Mouse (Mus musculus) CH12.LX (cell line): ENCODE results near the gene Crip2. TPM values are rescaled to one million over a fixed set of nuclear protein-coding genes. Genes with fewer than 3 reads are reported as not detected.

Experiments
- DNase-seq: peaks from one replicate; pipeline ENCODE4 v3.0.0-alpha.2; 2013; ENCODE audit errors: extremely low read depth
- H3K27ac ChIP-seq: 2 replicates; pipeline ENCODE4 v1.5.1; 2012; ENCODE audit warnings: low read depth, mild to moderate bottlenecking, control low read depth, moderate library complexity; ENCODE audit not compliant: insufficient read depth
- H3K27me3 ChIP-seq: replicated peaks from 2 replicates; pipeline ENCODE3; 2012; ENCODE audit warnings: inconsistent platforms
- H3K36me3 ChIP-seq, 2 experiments: replicated peaks in 1 of 2; 2 replicates each; pipeline versions ENCODE3 to v1.6.1; 2012; ENCODE audit warnings: inconsistent platforms in 1 of 2, low read length in 1 of 2, mild to moderate bottlenecking in 1 of 2, mixed read lengths in 1 of 2, moderate library complexity in 1 of 2; ENCODE audit not compliant: control insufficient read depth in 1 of 2, insufficient read depth in 1 of 2
- H3K4me1 ChIP-seq, 2 experiments: 2 replicates each; pipeline ENCODE4 v1.6.1; 2012; ENCODE audit warnings: inconsistent platforms in 1 of 2, moderate library complexity in 1 of 2; ENCODE audit not compliant: insufficient read depth in 2 of 2, control insufficient read depth in 1 of 2
- H3K4me2 ChIP-seq: 2 replicates; pipeline ENCODE4 v1.6.1; 2012; ENCODE audit warnings: low read depth, mild to moderate bottlenecking, control low read depth; ENCODE audit not compliant: poor library complexity, insufficient read depth, severe bottlenecking
- H3K4me3 ChIP-seq, 3 experiments: fragments of 150-350 bp in 1 of 3; sonication (generic) in 1 of 3; replicated peaks in 1 of 3; 2 replicates each; pipeline versions ENCODE3 to v1.5.1; 2011 to 2012; ENCODE audit warnings: low read depth in 2 of 3, low read length in 2 of 3, mild to moderate bottlenecking in 2 of 3, moderate library complexity in 2 of 3, control low read depth in 1 of 3, improper control_type of control experiment in 1 of 3, inconsistent platforms in 1 of 3, mixed read lengths in 1 of 3; ENCODE audit not compliant: poor library complexity in 1 of 3
- H3K79me2 ChIP-seq: replicated peaks from 2 replicates; pipeline ENCODE4 v1.6.1; 2012; ENCODE audit warnings: mild to moderate bottlenecking, moderate library complexity; ENCODE audit not compliant: control insufficient read depth, poor library complexity, insufficient read depth, severe bottlenecking; ENCODE audit errors: extremely low read depth
- H3K9ac ChIP-seq: 2 replicates; pipeline ENCODE4 v1.6.1; 2012; ENCODE audit warnings: low read depth, mild to moderate bottlenecking, control low read depth, moderate library complexity; ENCODE audit not compliant: insufficient read depth
- H3K9me3 ChIP-seq: replicated peaks from 2 replicates; pipeline ENCODE3; 2012; ENCODE audit warnings: low read length, inconsistent platforms, mixed read lengths
- CHD1 ChIP-seq: IDR thresholded peaks from 2 replicates; pipeline ENCODE4 v1.6.1; 2012; ENCODE audit warnings: low read depth, low read length, improper control_type of control experiment, inconsistent platforms
- CHD2 ChIP-seq: IDR thresholded peaks from 2 replicates; pipeline ENCODE4 v1.6.1; 2011; ENCODE audit warnings: low read length, improper control_type of control experiment
- E2F4 ChIP-seq: IDR thresholded peaks from 2 replicates; pipeline ENCODE4 v1.6.1; 2011; ENCODE audit warnings: low read depth, low read length, improper control_type of control experiment; ENCODE audit not compliant: insufficient replicate concordance
- ELF1 ChIP-seq: IDR thresholded peaks from 2 replicates; pipeline ENCODE4 v1.6.1; 2014; ENCODE audit warnings: low read depth, mild to moderate bottlenecking, inconsistent platforms, low read length, improper control_type of control experiment
- EP300 ChIP-seq: IDR thresholded peaks from 2 replicates; pipeline ENCODE4 v1.6.1; 2011; ENCODE audit warnings: low read length, improper control_type of control experiment
- ETS1 ChIP-seq: conservative IDR thresholded peaks from 2 replicates; pipeline ENCODE4 v1.6.1; 2012; ENCODE audit warnings: low read depth, mild to moderate bottlenecking, inconsistent platforms, low read length, improper control_type of control experiment, moderate library complexity
- GABPA ChIP-seq: IDR thresholded peaks from 2 replicates; pipeline ENCODE4 v1.6.1; 2012; ENCODE audit warnings: low read depth, low read length, improper control_type of control experiment, inconsistent platforms; ENCODE audit not compliant: insufficient replicate concordance
- HCFC1 ChIP-seq: IDR thresholded peaks from 2 replicates; pipeline ENCODE4 v1.6.1; 2012; ENCODE audit warnings: low read depth, mild to moderate bottlenecking, inconsistent platforms, low read length, improper control_type of control experiment
- IRF4 ChIP-seq: IDR thresholded peaks from 2 replicates; pipeline ENCODE4 v1.6.1; 2014; ENCODE audit warnings: low read depth, mild to moderate bottlenecking, inconsistent platforms, low read length, improper control_type of control experiment
- JUN ChIP-seq: IDR thresholded peaks from 2 replicates; pipeline ENCODE4 v1.6.1; 2011; ENCODE audit warnings: low read depth, mild to moderate bottlenecking, low read length, improper control_type of control experiment, moderate library complexity; ENCODE audit not compliant: insufficient read depth
- JUND ChIP-seq: conservative IDR thresholded peaks from 2 replicates; pipeline ENCODE4 v1.6.1; 2011; ENCODE audit warnings: low read depth, low read length, improper control_type of control experiment
- KAT2A ChIP-seq: IDR thresholded peaks from 2 replicates; pipeline ENCODE4 v1.6.1; 2012; ENCODE audit warnings: low read length, improper control_type of control experiment, inconsistent platforms; ENCODE audit not compliant: insufficient replicate concordance
- MAZ ChIP-seq: IDR thresholded peaks from 2 replicates; pipeline ENCODE4 v1.6.1; 2012; ENCODE audit warnings: low read depth, mild to moderate bottlenecking, inconsistent platforms, low read length, improper control_type of control experiment, moderate library complexity
- MEF2A ChIP-seq: IDR thresholded peaks from 2 replicates; pipeline ENCODE4 v1.6.1; 2014; ENCODE audit warnings: low read depth, mild to moderate bottlenecking, inconsistent platforms, low read length, improper control_type of control experiment, borderline replicate concordance
- MXI1 ChIP-seq: IDR thresholded peaks from 2 replicates; pipeline ENCODE4 v1.6.1; 2011; ENCODE audit warnings: mild to moderate bottlenecking, low read depth, low read length, improper control_type of control experiment
- MYC ChIP-seq: IDR thresholded peaks from 2 replicates; pipeline ENCODE4 v1.6.1; 2011; ENCODE audit warnings: low read depth, mild to moderate bottlenecking, improper control_type of control experiment, low read length
- NELFE ChIP-seq: IDR thresholded peaks from 2 replicates; pipeline ENCODE4 v1.6.1; 2011; ENCODE audit warnings: low read depth, low read length, improper control_type of control experiment
- NRF1 ChIP-seq: IDR thresholded peaks from 2 replicates; pipeline ENCODE4 v1.6.1; 2014; ENCODE audit warnings: low read depth, mild to moderate bottlenecking, inconsistent platforms, low read length, improper control_type of control experiment, moderate library complexity
- PAX5 ChIP-seq: IDR thresholded peaks from 2 replicates; pipeline ENCODE4 v1.6.1; 2012; ENCODE audit warnings: low read length, inconsistent platforms, mixed read lengths
- RCOR1 ChIP-seq: conservative IDR thresholded peaks from 2 replicates; pipeline ENCODE4 v1.6.1; 2012; ENCODE audit warnings: low read depth, mild to moderate bottlenecking, inconsistent platforms, low read length, improper control_type of control experiment
- SIN3A ChIP-seq: IDR thresholded peaks from 2 replicates; pipeline ENCODE4 v1.6.1; 2012; ENCODE audit warnings: low read length, improper control_type of control experiment, inconsistent platforms
- SMC3 ChIP-seq: IDR thresholded peaks from 2 replicates; pipeline ENCODE4 v1.6.1; 2011; ENCODE audit warnings: low read depth, low read length, improper control_type of control experiment
- TBP ChIP-seq: conservative IDR thresholded peaks from 2 replicates; pipeline ENCODE4 v1.6.1; 2011; ENCODE audit warnings: low read depth, low read length, improper control_type of control experiment
- TCF12 ChIP-seq: IDR thresholded peaks from 2 replicates; pipeline ENCODE4 v1.6.1; 2014; ENCODE audit warnings: low read depth, mild to moderate bottlenecking, inconsistent platforms, low read length, improper control_type of control experiment
- UBTF ChIP-seq: IDR thresholded peaks from 2 replicates; pipeline ENCODE4 v1.6.1; 2012; ENCODE audit warnings: low read depth, mild to moderate bottlenecking, inconsistent platforms, low read length, improper control_type of control experiment, moderate library complexity
- USF1 ChIP-seq: IDR thresholded peaks from 2 replicates; pipeline ENCODE4 v1.6.1; 2014; ENCODE audit warnings: low read depth, mild to moderate bottlenecking, inconsistent platforms, low read length, improper control_type of control experiment
- USF2 ChIP-seq: conservative IDR thresholded peaks from 2 replicates; pipeline ENCODE4 v1.6.1; 2011; ENCODE audit warnings: low read depth, low read length, improper control_type of control experiment
- ZKSCAN1 ChIP-seq: IDR thresholded peaks from 2 replicates; pipeline ENCODE4 v1.6.1; 2012; ENCODE audit warnings: low read depth, inconsistent platforms, low read length, improper control_type of control experiment, borderline replicate concordance
- ZMIZ1 ChIP-seq: IDR thresholded peaks from 2 replicates; pipeline ENCODE4 v1.6.1; 2012; ENCODE audit warnings: low read depth, mild to moderate bottlenecking, inconsistent platforms, low read length, improper control_type of control experiment
- ZNF384 ChIP-seq: IDR thresholded peaks from 2 replicates; pipeline ENCODE4 v1.6.1; 2012; ENCODE audit warnings: low read depth, low read length, improper control_type of control experiment, inconsistent platforms
- dilution Hi-C: fragments of 300-500 bp; cut with MboI; formaldehyde crosslinking; loops from 2 replicates; pipeline ENCODE4 v1.14.3; 2020; ENCODE audit warnings: low sequenced_read_pairs; ENCODE audit not compliant: extremely low pct_unique_long_range_greater_than_20kb, extremely low pct_ligation_motif_present
- in situ Hi-C: fragments of 300-500 bp; cut with MboI; formaldehyde crosslinking; loops from 3 replicates; pipeline ENCODE4 v1.14.3; 2019; ENCODE audit warnings: low sequenced_read_pairs, low pct_ligation_motif_present, low pct_unique_long_range_greater_than_20kb, mixed read lengths
- polyA plus RNA-seq: library from polyadenylated mRNA; unstranded; fragments of >175 nt; gene quantifications from 2 replicates; pipeline ENCODE4 v1.2.1, GENCODE M21; 2012; ENCODE audit warnings: low read depth; ENCODE audit not compliant: insufficient read length
- total RNA-seq, 2 experiments: library from RNA; depleted of rRNA; stranded (reverse); fragments of 300-350 nt in 1 of 2; fragments of >200 nt in 1 of 2; gene quantifications; 2 replicates each; pipeline ENCODE4 v1.2.3; 2012 to 2014

The Crip2 gene
- total and polyA plus RNA-seq, 3 experiments, result 0.89 to 7.7 TPM; not detected in 1

DNA sequence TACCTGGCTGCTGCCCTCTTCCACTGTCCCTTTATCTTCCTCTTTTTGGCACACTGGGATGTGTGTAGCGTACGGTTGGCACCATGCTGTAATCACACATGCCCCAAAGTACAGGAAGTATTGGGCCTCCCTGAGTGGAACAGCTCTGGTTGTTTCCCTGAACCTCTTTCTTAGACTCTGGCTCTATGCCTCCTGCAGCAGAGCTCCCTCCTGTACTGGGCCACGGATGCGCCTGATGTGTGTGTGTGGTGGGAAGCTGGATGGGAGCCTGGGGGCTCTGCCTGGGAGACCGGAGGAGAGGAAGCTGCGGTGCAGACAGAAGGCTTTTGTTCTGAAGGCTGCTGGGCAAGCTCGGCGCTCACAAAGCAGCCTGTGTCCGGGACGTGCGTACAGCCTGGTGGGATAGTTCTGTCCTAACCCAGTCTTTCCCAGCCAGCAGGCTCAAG lies 23.5 kb downstream of the Crip2 start:
- Histone ChIP-seq H3K9me3 (no peaks in the 10 kb centered on the region), H3K79me2 (no peaks in the 10 kb centered on the region), H3K4me2 (no peak overlapping the region), H3K27me3 (peaks cover 7% of the 10 kb centered on the region), H3K9ac (no peak overlapping the region), H3K36me3 (peaks cover 24 to 60% of the 10 kb centered on the region in 2 experiments), H3K27ac (no peak overlapping the region), H3K4me3 (no peak overlapping the region), H3K4me1 (peaks cover 20 to 25% of the 10 kb centered on the region in 2 experiments)
- no peak for DNase-seq
- no peak for TF ChIP-seq JUND
- no peak for TF ChIP-seq USF1
- TF ChIP-seq ELF1, result no peak
- no peak for TF ChIP-seq ZKSCAN1
- no peak for TF ChIP-seq CHD1
- TF ChIP-seq MEF2A, result no peak
- no peak for TF ChIP-seq ZNF384
- TF ChIP-seq TCF12, result no peak
- no peak for TF ChIP-seq EP300
- no peak for TF ChIP-seq TBP
- no peak for TF ChIP-seq SMC3
- no peak for TF ChIP-seq CHD2
- no peak for TF ChIP-seq USF2
- dilution Hi-C loops (no loop called here), in situ Hi-C loops (no loop called here)

DNA sequence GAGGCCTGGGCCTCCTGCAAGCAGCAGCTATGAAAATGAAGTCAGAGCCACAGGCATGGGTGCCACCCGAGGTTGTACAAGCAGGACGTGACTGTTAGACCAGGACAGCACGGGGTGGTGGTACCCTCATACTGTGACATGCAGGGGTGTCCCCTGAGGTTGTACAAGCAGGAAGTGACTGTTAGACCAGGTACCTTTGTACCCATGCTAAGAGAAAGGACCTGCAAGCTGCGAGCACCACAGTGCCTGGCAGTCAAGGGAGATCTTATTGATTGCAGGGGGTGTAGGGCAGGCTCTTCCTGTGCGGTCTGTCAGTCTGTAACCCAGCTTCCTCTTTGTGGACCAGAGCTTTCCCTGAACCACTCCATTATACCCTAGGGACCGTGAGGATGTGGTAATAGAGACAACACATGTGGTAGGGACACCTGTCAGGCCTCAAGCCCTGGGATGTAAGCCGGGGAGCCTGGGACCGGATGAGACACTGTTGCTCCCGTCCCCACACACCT lies 28.0 kb downstream of the Crip2 start:
- dilution Hi-C loops (no loop called here), in situ Hi-C loops (no loop called here)
- H3K9ac ChIP-seq, result no peak overlapping the region
- H3K4me2 ChIP-seq, result no peak overlapping the region; the same call in 1 of the 2 replicates
- peaks cover 12 to 21% of the 10 kb centered on the region in 2 experiments for H3K4me1 ChIP-seq
- H3K9me3 ChIP-seq, result no peaks in the 10 kb centered on the region
- peak; percentile 95 for DNase-seq
- peaks cover 38% of the 10 kb centered on the region for H3K27me3 ChIP-seq
- no peak overlapping the region for H3K27ac ChIP-seq
- H3K4me3 ChIP-seq, result no peak overlapping the region
- H3K36me3 ChIP-seq, result peaks cover 15 to 23% of the 10 kb centered on the region in 2 experiments
- H3K79me2 ChIP-seq, result no peaks in the 10 kb centered on the region
- TF ChIP-seq MXI1 (no peak), MEF2A (0 out of 2 replicates have a peak, but pooled peaks have one; percentile 19), HCFC1 (no peak), TCF12 (peak; percentile 81), UBTF (no peak), USF1 (no peak), SIN3A (no peak), PAX5 (no peak), NELFE (no peak), CHD2 (peak; percentile 20; the same call in 1 of the 2 replicates), IRF4 (no peak), JUN (no peak), MYC (0 out of 2 replicates have a peak, but pooled peaks have one; percentile 32), ZKSCAN1 (no peak), JUND (no peak; the same call in 1 of the 2 replicates), ELF1 (0 out of 2 replicates have a peak, but pooled peaks have one; percentile 17), ZMIZ1 (no peak), MAZ (0 out of 2 replicates have a peak, but pooled peaks have one; percentile 17), RCOR1 (peak; percentile 65; the same call in 1 of the 2 replicates), CHD1 (no peak), NRF1 (no peak), ETS1 (peak; percentile 61; the same call in 1 of the 2 replicates), E2F4 (no peak), GABPA (no peak), KAT2A (no peak)
